ENCODE assay signal across 19 mouse cellular contexts in the genomic region with DNA sequence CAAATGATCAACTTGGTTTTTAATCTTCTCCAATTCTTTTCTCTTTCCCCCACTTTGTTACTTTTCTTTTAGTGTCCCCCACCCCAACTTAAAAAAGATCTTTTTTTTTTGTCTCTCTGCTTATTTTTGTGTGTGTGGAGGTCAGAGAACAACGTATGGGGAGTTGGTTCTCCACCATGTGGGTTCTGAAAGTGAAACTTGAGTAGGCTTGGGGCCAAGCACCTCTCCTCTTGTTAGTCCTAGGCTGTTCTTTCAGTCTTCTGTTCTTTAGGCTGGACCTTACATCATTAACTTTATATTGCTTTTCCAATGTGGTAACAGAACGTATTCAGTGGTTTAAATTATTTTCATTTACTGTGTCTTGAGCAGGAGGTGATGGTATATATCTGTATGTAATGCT. TPM values are rescaled to one million over a fixed set of nuclear protein-coding genes. Genes with fewer than 3 reads are reported as not detected.
DNase-seq lines count a peak whose midpoint lies in the region; ATAC-seq and TF ChIP-seq lines count a peak whose summit lies in the region.
"Had no signal": no experiment of that assay in that cellular context is flagged by ENCODE, and none has a peak within 500 bp of the region (broad histone marks: within the 10 kb centered on the region; RNA-seq: fewer than 3 reads in every experiment).

No protein-coding gene starts in this region.

- H3K4me2 ChIP-seq in lung, postnatal 0 days (replicated peaks; ENCODE audit: low read depth, low read length): no peak overlapping the region
- no peak overlapping the region for H3K4me2 ChIP-seq in midbrain, postnatal 0 days (ENCODE audit: low read depth, low read length, poor library complexity, severe bottlenecking)
- H3K4me2 ChIP-seq: embryonic facial prominence, embryonic 12.5 days; heart, embryonic 13.5 days; hindbrain, embryonic 14.5 days had no signal

- WGBS in lung, postnatal 0 days: 47% methylated on average over 2 of the region's 2 CpGs
- 77% methylated on average over 2 of the region's 2 CpGs for WGBS in midbrain, postnatal 0 days

- H3K9me3 ChIP-seq in lung, postnatal 0 days (ENCODE audit: low read length): no peaks in the 10 kb centered on the region
- H3K9me3 ChIP-seq in midbrain, postnatal 0 days (ENCODE audit: low read length): no peaks in the 10 kb centered on the region
- H3K9me3 ChIP-seq: embryonic facial prominence, embryonic 12.5 days had no signal

- ATAC-seq in lung, postnatal 0 days: no peak
- ATAC-seq in activated CD4-positive, CD25-positive, alpha-beta regulatory T cell, adult 4 months: peak; percentile 40
- ATAC-seq in hematopoietic stem cell, adult 5-6 weeks (replicated peaks in 1 of 2; ENCODE audit: insufficient read depth in 1 of 2, low FRiP score in 2 of 2, low TSS enrichment in 1 of 2, low read depth in 1 of 2, poor library complexity in 2 of 2, severe bottlenecking in 2 of 2): peak; percentile 12 to 36; a peak in 1 of 4 replicates
- no peak for ATAC-seq in midbrain, postnatal 0 days (ENCODE audit: low FRiP score)
- ATAC-seq: forebrain, embryonic 16.5 days; intestine, embryonic 16.5 days; Patski had no signal

- no peak overlapping the region for H3K4me3 ChIP-seq in lung, postnatal 0 days (ENCODE audit: low read depth, low read length)
- no peak overlapping the region for H3K4me3 ChIP-seq in midbrain, postnatal 0 days (ENCODE audit: low read depth, low read length)
- H3K4me3 ChIP-seq: embryonic facial prominence, embryonic 12.5 days; heart, embryonic 13.5 days had no signal

- no peak for TF ChIP-seq CTCF in lung, postnatal 0 days (IDR thresholded peaks at IDR 0.05)
- no peak for TF ChIP-seq CTCF in midbrain, postnatal 0 days (IDR thresholded peaks at IDR 0.05)

- no peaks in the 10 kb centered on the region for H3K4me1 ChIP-seq in lung, postnatal 0 days (ENCODE audit: insufficient read depth, low read depth, low read length)
- H3K4me1 ChIP-seq in midbrain, postnatal 0 days (ENCODE audit: insufficient read depth, low read length): no peaks in the 10 kb centered on the region
- H3K4me1 ChIP-seq: embryonic facial prominence, embryonic 12.5 days had no signal

- no peak overlapping the region for H3K9ac ChIP-seq in lung, postnatal 0 days (replicated peaks; ENCODE audit: low read depth)
- H3K9ac ChIP-seq in midbrain, postnatal 0 days (replicated peaks; ENCODE audit: low read length, poor library complexity, severe bottlenecking): no peak overlapping the region
- H3K9ac ChIP-seq: embryonic facial prominence, embryonic 12.5 days; heart, embryonic 13.5 days; hindbrain, embryonic 14.5 days had no signal

- H3K27me3 ChIP-seq in lung, postnatal 0 days (replicated peaks; ENCODE audit: insufficient read depth, low read length): no peaks in the 10 kb centered on the region
- H3K27me3 ChIP-seq in midbrain, postnatal 0 days (ENCODE audit: insufficient read depth, low read length): no peaks in the 10 kb centered on the region
- H3K27me3 ChIP-seq: embryonic facial prominence, embryonic 12.5 days; heart, embryonic 13.5 days; Patski had no signal

- no peak for TF ChIP-seq EP300 in lung, postnatal 0 days (IDR thresholded peaks at IDR 0.05)

- peak; percentile 15 for DNase-seq in lung, postnatal 0 days (ENCODE audit: low spot score)
- DNase-seq in lung, adult 18-20 months: no peak
- DNase-seq in urinary bladder, postnatal 4 days (ENCODE audit: low spot score in 2 of 2): no peak
- DNase-seq in layer of hippocampus, postnatal 14 days (ENCODE audit: low spot score in 2 of 2): no peak
- no peak for DNase-seq in midbrain, postnatal 0 days (ENCODE audit: low spot score)
- DNase-seq: adrenal gland, postnatal 10 days; cerebellum, adult 11-12 months; cerebellum, adult 9-10 months; cerebellum, postnatal 25 days; gastrocnemius, postnatal 14 days; heart, postnatal 36 days had no signal

- H3K27ac ChIP-seq in lung, postnatal 0 days (ENCODE audit: low read length): no peak overlapping the region
- H3K27ac ChIP-seq in midbrain, postnatal 0 days (ENCODE audit: low read depth, low read length): no peak overlapping the region
- H3K27ac ChIP-seq: embryonic facial prominence, embryonic 12.5 days; heart, embryonic 13.5 days; hindbrain, embryonic 14.5 days had no signal

- peaks cover 4% of the 10 kb centered on the region; the same call in 1 of the 2 replicates for H3K36me3 ChIP-seq in lung, postnatal 0 days (ENCODE audit: insufficient read depth, low read length)
- 0 out of 2 replicates have a peak, but pooled peaks cover 11% of the 10 kb centered on the region for H3K36me3 ChIP-seq in midbrain, postnatal 0 days (ENCODE audit: insufficient read depth, low read length)

RNA-seq across cellular contexts. Expression of a gene that starts 40.8 kb away (rescaled TPM):
- polyA plus RNA-seq in lung, postnatal 0 days (2015; fragmentation: Nextera tagmentation; extraction: Ambion mirVana): 35.1 and 38.9 TPM in 2 replicates
- polyA plus RNA-seq in activated CD4-positive, CD25-positive, alpha-beta regulatory T cell, adult 4 months (2017; shearing (Covaris generic)): 10 to 100 TPM; 34.0 to 36.9 TPM
- total RNA-seq in hematopoietic stem cell, adult 5-6 weeks (2017): 65.4 and 95.8 TPM in 2 replicates
- total RNA-seq in layer of hippocampus, postnatal 14 days (2021): 10 to 100 TPM; 51.0 to 63.0 TPM
- 22.7 and 96.5 TPM in 2 replicates for total RNA-seq in midbrain, postnatal 0 days (2014; rRNA removed)
- polyA plus RNA-seq in midbrain, postnatal 0 days (2015; fragmentation: Nextera tagmentation; extraction: Ambion mirVana): 23.9 and 28.9 TPM in 2 replicates

RNA-seq across cellular contexts. Expression of a gene that starts 47.0 kb away (rescaled TPM):
- polyA plus RNA-seq in lung, postnatal 0 days (2015; fragmentation: Nextera tagmentation; extraction: Ambion mirVana): 2.5 and 3.0 TPM in 2 replicates
- under 1 TPM; 0.25 to 0.48 TPM for polyA plus RNA-seq in activated CD4-positive, CD25-positive, alpha-beta regulatory T cell, adult 4 months (2017; shearing (Covaris generic))
- total RNA-seq in hematopoietic stem cell, adult 5-6 weeks (2017): 0.44 TPM in 1 of 2 replicates, not detected in the other
- total RNA-seq in layer of hippocampus, postnatal 14 days (2021): 10 to 100 TPM; 15.4 to 16.8 TPM
- total RNA-seq in midbrain, postnatal 0 days (2014; rRNA removed): 12.1 and 12.4 TPM in 2 replicates
- 3.5 and 4.3 TPM in 2 replicates for polyA plus RNA-seq in midbrain, postnatal 0 days (2015; fragmentation: Nextera tagmentation; extraction: Ambion mirVana)

RNA-seq across cellular contexts. Expression of a gene that starts 58.3 kb away (rescaled TPM):
- polyA plus RNA-seq in lung, postnatal 0 days (2015; fragmentation: Nextera tagmentation; extraction: Ambion mirVana): 11.0 and 11.3 TPM in 2 replicates
- 1 to 10 TPM; 2.3 to 2.9 TPM for polyA plus RNA-seq in activated CD4-positive, CD25-positive, alpha-beta regulatory T cell, adult 4 months (2017; shearing (Covaris generic))
- not detected in 2 replicates for total RNA-seq in hematopoietic stem cell, adult 5-6 weeks (2017)
- total RNA-seq in layer of hippocampus, postnatal 14 days (2021): 1 to 10 TPM; 2.9 to 4.8 TPM
- total RNA-seq in midbrain, postnatal 0 days (2014; rRNA removed): 2.4 and 3.6 TPM in 2 replicates
- polyA plus RNA-seq in midbrain, postnatal 0 days (2015; fragmentation: Nextera tagmentation; extraction: Ambion mirVana): 9.7 and 10.3 TPM in 2 replicates

Comparison
In these comparisons a context has a peak if more than half of its experiments do, and no peak if none do; other contexts are left out.
1. ATAC-seq: peak in activated CD4-positive, CD25-positive, alpha-beta regulatory T cell, adult 4 months (single experiment) and hematopoietic stem cell, adult 5-6 weeks (2 of 2); none in lung, postnatal 0 days (single experiment) and midbrain, postnatal 0 days (single experiment).